Mouse (Mus musculus): ENCODE results near the gene Sigmar1. TPM values are rescaled to one million over a fixed set of nuclear protein-coding genes. Genes with fewer than 3 reads are reported as not detected.
"Not testable (repeated sequence)": the region's sequence is repeated elsewhere in the genome, so short reads cannot be mapped to it uniquely, and the experiment has no call there.

Sigmar1 gene
- polyA plus RNA-seq, 1 experiment from 2014 or later: 65.7 TPM

GRCm38 (mm10) chr4:41762688-41763114, 6.7 kb upstream of the Sigmar1 start:
- not testable (repeated sequence) for H3K36me3 ChIP-seq (replicated peaks); H3K9me3 ChIP-seq; H3K4me3 ChIP-seq; H3K27me3 ChIP-seq (replicated peaks); H3K9ac ChIP-seq; H3K4me2 ChIP-seq; ATAC-seq (replicated peaks)
- 39% methylated on average over 8 of the region's 8 CpGs for WGBS
- Histone ChIP-seq H3K27ac (peak overlapping the region; percentile 30; the same call in 1 of the 2 replicates), H3K4me1 (peaks cover 25% of the 10 kb centered on the region)

DNA sequence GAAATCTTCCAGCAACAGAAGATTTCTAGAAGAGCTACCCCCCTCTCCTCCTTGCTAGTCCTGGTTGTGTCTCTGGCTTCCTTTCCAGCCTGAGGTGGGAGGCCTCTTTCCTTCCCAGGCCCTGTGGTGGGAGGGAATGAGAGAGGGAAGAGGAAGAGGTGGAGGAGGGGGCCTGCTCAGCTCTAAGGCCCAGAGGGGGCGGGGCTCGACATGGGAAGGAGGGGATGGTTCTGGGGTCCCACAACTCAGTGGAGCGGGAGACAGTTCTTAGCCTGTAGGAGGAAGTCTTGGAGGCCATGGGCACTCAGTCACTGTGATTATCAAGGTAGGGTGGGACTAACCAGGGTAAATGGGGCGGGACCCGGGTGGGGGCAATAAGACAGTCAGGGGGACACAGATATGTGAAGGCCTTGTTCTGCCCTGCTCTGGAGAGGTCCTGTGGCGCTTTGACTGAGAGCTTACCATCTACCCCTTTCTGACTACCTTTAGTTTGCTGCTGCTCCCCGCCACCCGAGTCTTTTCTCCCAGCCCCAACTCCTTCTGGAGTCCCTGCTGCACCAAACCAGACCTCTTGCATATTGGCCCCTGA, 6.2 kb upstream of the Sigmar1 start:
- no peak overlapping the region for H3K4me2 ChIP-seq
- H3K9me3 ChIP-seq: no peaks in the 10 kb centered on the region
- no peaks in the 10 kb centered on the region for H3K27me3 ChIP-seq (replicated peaks)
- H3K27ac ChIP-seq: peak overlapping the region; percentile 30; the same call in 1 of the 2 replicates
- ATAC-seq (replicated peaks): peak; percentile 35; the same call in 1 of the 2 replicates
- H3K4me3 ChIP-seq: no peak overlapping the region
- no peak overlapping the region; the same call in 1 of the 2 replicates for H3K9ac ChIP-seq
- WGBS: 38% methylated on average over 8 of the region's 8 CpGs
- H3K36me3 ChIP-seq (replicated peaks): no peaks in the 10 kb centered on the region
- peaks cover 25% of the 10 kb centered on the region for H3K4me1 ChIP-seq

GRCm38 (mm10) chr4:41761680-41762079, 5.7 kb upstream of the Sigmar1 start:
- Histone ChIP-seq H3K4me1 (peaks cover 25% of the 10 kb centered on the region), H3K4me2 (no peak overlapping the region), H3K36me3 (replicated peaks) (no peaks in the 10 kb centered on the region), H3K4me3 (no peak overlapping the region), H3K9ac (no peak overlapping the region), H3K27me3 (replicated peaks) (no peaks in the 10 kb centered on the region), H3K27ac (peak overlapping the region; percentile 30; the same call in 1 of the 2 replicates), H3K9me3 (no peaks in the 10 kb centered on the region)
- no peak for ATAC-seq (replicated peaks)

DNA sequence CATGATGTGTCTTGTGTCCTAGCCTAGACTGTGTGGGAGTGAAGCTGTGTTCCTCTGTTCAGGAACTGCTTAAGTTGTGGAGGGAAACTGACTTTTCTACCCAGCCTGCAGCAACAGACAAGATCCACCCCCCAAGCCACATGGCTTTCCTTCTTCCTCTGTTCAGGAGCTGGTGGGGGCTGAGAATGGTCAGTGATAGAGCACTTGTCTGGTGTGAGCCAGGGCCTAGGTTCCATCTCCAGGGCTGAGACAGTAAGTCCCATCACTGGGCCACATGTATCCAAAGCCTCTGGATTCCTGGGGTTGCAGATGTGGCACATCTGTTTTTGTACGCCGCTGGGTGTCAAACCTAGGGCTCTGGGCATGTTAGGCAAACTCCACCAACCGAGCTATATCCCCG, 5.0 kb upstream of the Sigmar1 start:
- peak overlapping the region; percentile 48; the same call in 1 of the 2 replicates for H3K9ac ChIP-seq
- H3K27me3 ChIP-seq (replicated peaks): no peaks in the 10 kb centered on the region
- 89% methylated on average over 4 of the region's 4 CpGs for WGBS
- peak overlapping the region; percentile 30; the same call in 1 of the 2 replicates for H3K27ac ChIP-seq
- no peaks in the 10 kb centered on the region for H3K9me3 ChIP-seq
- H3K36me3 ChIP-seq (replicated peaks): no peaks in the 10 kb centered on the region
- peaks cover 31% of the 10 kb centered on the region for H3K4me1 ChIP-seq
- H3K4me3 ChIP-seq: peak overlapping the region; percentile 36
- peak overlapping the region; percentile 56 for H3K4me2 ChIP-seq
- no peak for ATAC-seq (replicated peaks)

GRCm38 (mm10) chr4:41760288-41760721, 4.3 kb upstream of the Sigmar1 start:
- Histone ChIP-seq H3K9ac (peak overlapping the region; percentile 48), H3K4me1 (peaks cover 31% of the 10 kb centered on the region), H3K27me3 (replicated peaks) (no peaks in the 10 kb centered on the region), H3K4me3 (peak overlapping the region; percentile 36), H3K27ac (peak overlapping the region; percentile 30; the same call in 1 of the 2 replicates), H3K36me3 (replicated peaks) (no peaks in the 10 kb centered on the region), H3K9me3 (no peaks in the 10 kb centered on the region), H3K4me2 (peak overlapping the region; percentile 56)
- under 1% methylated on average over 15 of the region's 15 CpGs for WGBS
- peak; percentile 64 for ATAC-seq (replicated peaks)

DNA sequence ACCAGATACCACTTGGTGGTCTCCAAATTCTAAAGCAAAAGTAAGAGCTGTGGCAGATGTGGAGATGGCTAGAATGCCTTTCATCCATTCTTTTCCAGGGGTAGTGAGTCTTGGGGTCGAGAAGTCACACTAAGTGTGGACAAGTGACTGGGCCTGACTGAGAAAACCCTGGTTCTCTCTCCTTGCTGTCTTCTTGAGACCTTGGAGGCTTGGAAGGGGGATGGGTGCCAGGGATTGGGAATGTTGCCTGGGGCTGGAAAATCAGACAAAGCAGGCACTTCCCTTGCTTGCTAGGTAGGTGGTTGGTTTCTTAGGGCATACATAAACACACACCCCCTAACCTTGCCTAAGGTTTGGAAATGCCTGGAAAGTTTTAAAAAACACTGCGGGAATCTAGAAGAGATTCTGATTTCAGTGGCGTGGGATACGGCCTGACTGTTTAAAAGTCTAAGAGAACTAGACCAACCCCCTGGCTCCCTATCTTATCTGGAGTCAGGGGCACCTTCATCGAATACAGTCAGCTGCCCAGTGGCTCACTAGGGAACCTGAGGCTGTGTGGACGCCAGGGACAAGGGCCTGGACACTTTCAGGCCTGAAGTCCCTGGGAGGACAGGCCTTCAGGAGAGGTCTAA, 3.8 kb upstream of the Sigmar1 start:
- ATAC-seq (replicated peaks): no peak
- H3K27me3 ChIP-seq (replicated peaks): no peaks in the 10 kb centered on the region
- peaks cover 35% of the 10 kb centered on the region for H3K4me1 ChIP-seq
- H3K36me3 ChIP-seq (replicated peaks): no peaks in the 10 kb centered on the region
- peak overlapping the region; percentile 48; the same call in 1 of the 2 replicates for H3K9ac ChIP-seq
- peak overlapping the region; percentile 36; the same call in 1 of the 2 replicates for H3K4me3 ChIP-seq
- WGBS: 41% methylated on average over 6 of the region's 6 CpGs
- H3K4me2 ChIP-seq: peak overlapping the region; percentile 56
- H3K27ac ChIP-seq: no peak overlapping the region
- H3K9me3 ChIP-seq: no peaks in the 10 kb centered on the region

DNA sequence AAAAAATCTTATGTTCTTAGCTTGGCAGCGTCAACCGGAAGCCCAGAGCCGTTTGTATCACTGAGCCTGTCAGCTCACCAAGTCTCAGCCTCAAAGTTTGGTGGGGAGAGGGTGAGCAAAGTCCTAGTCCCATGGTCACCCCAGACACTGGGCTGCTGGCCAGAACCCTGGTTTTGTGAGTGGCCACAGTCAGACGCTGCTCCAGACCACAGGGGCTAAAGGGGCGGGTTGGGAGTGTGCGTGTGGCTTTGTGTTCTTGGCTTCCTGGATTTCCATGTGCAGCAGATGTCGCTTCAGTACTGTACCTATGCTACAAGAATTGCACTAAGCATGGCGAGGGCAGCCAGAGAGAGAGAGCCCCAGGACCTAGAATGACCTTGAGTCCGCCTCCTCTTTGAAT, 3.2 kb upstream of the Sigmar1 start:
- Histone ChIP-seq H3K36me3 (replicated peaks) (no peaks in the 10 kb centered on the region), H3K4me3 (no peak overlapping the region), H3K27ac (no peak overlapping the region), H3K4me1 (peaks cover 37% of the 10 kb centered on the region), H3K27me3 (replicated peaks) (no peaks in the 10 kb centered on the region), H3K9ac (no peak overlapping the region), H3K9me3 (no peaks in the 10 kb centered on the region), H3K4me2 (no peak overlapping the region)
- 87% methylated on average over 9 of the region's 9 CpGs for WGBS
- no peak for ATAC-seq (replicated peaks)

DNA sequence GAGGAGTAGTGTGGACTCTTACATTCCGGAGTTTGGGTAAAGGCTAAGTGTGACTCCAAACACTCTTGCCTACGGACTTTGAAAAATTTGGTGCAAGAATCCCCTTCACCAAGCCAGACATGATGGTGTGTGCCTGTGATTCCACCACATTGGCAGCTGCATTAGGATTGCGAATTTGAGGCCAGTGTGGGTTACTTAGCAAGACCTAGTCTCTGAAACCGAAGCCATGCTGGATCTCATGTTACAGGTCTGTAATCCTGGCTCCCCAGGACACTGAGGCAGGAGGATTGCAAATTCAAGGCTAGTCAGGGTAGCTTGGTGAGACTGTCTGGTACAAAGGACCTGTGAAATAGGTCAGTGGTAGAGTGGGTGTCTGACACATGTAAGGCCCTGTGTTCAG, 2.7 kb upstream of the Sigmar1 start:
- peaks cover 37% of the 10 kb centered on the region for H3K4me1 ChIP-seq
- H3K9ac ChIP-seq: no peak overlapping the region
- WGBS: 90% methylated on average over 4 of the region's 4 CpGs

GRCm38 (mm10) chr4:41758021-41758420, 2.1 kb upstream of the Sigmar1 start:
- Histone ChIP-seq H3K27me3 (replicated peaks) (no peaks in the 10 kb centered on the region), H3K4me2 (no peak overlapping the region), H3K9ac (no peak overlapping the region), H3K4me3 (no peak overlapping the region), H3K27ac (no peak overlapping the region), H3K9me3 (no peaks in the 10 kb centered on the region), H3K36me3 (replicated peaks) (no peaks in the 10 kb centered on the region), H3K4me1 (peaks cover 37% of the 10 kb centered on the region)
- WGBS: 85% methylated on average over 11 of the region's 11 CpGs
- no peak for ATAC-seq (replicated peaks)

More for the DNA sequence above, 2.7 kb upstream of the Sigmar1 start:
- no peaks in the 10 kb centered on the region for H3K27me3 ChIP-seq (replicated peaks)
- H3K36me3 ChIP-seq (replicated peaks): no peaks in the 10 kb centered on the region
- H3K4me3 ChIP-seq: no peak overlapping the region
- no peak overlapping the region for H3K4me2 ChIP-seq
- no peak for ATAC-seq (replicated peaks)
- no peaks in the 10 kb centered on the region for H3K9me3 ChIP-seq
- H3K27ac ChIP-seq: no peak overlapping the region

GRCm38 (mm10) chr4:41757321-41757720, 1.4 kb upstream of the Sigmar1 start:
- no peak for ATAC-seq (replicated peaks)
- no peak overlapping the region for H3K9ac ChIP-seq
- no peak overlapping the region for H3K4me2 ChIP-seq
- H3K36me3 ChIP-seq (replicated peaks): no peaks in the 10 kb centered on the region
- H3K4me1 ChIP-seq: peaks cover 32% of the 10 kb centered on the region
- WGBS: 94% methylated on average over 13 of the region's 13 CpGs
- no peak overlapping the region for H3K27ac ChIP-seq
- H3K27me3 ChIP-seq (replicated peaks): no peaks in the 10 kb centered on the region
- no peak overlapping the region for H3K4me3 ChIP-seq
- H3K9me3 ChIP-seq: no peaks in the 10 kb centered on the region

DNA sequence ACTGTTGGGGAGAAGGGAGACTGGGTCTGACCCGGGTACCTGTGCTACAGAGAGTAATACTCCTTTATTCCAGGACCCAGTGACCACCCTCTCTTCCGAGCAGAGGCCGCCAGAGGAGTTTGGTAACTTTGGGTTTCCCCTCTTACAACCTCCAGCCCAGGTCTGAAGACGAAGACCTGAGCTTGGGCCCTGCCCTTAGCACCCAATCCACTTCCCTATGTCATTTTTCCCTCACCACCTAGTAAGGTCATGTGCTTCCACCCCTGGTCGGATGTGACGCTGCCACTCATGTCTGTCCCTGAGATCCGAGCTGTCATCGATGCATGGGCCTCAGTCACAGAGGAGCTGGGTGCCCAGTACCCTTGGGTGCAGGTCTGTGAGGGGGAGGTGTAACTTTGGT, 483 bp upstream of the Sigmar1 start:
- Histone ChIP-seq H3K9me3 (no peaks in the 10 kb centered on the region), H3K4me2 (peak overlapping the region; percentile 80), H3K4me3 (peak overlapping the region; percentile 59), H3K36me3 (replicated peaks) (no peaks in the 10 kb centered on the region), H3K4me1 (peaks cover 24% of the 10 kb centered on the region), H3K27ac (no peak overlapping the region), H3K9ac (peak overlapping the region; percentile 66), H3K27me3 (replicated peaks) (peaks cover 3% of the 10 kb centered on the region; the same call in 1 of the 2 replicates)
- ATAC-seq (replicated peaks): peak; percentile 4; the same call in 1 of the 2 replicates
- 78% methylated on average over 8 of the region's 8 CpGs for WGBS

DNA sequence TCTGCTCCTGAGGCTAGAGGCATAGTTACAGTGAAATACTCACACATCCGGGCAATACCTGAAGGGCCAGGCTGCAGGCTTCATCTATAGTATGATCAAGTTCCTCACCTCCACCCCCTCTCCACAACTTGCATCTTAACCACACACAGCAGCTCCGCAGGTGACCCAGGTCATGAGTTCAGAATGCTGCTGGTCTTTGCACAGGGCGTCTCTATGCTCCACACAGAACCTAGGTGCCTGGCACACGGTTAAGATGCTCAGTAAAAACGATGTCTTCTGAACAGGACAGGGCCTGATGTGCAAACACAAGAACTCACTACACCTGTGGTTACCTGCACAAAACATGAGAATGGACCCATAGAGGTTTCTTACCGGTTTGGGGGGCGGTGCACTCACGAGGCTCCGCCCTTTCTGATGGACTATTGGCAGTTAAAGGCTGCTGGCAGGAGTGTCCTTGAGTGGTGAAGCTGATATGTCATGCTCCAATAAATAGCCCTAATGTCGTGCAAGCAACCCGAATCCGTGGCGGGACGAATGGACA, 1.1 kb downstream of the Sigmar1 start, which contains the start of gene Galt:
Galt (plus strand) TSS at position 432 of the 541 bp plus-strand sequence.
- H3K27me3 ChIP-seq (replicated peaks): peaks cover 3% of the 10 kb centered on the region; the same call in 1 of the 2 replicates
- H3K9me3 ChIP-seq: no peaks in the 10 kb centered on the region
- peak within 1 kb of the TSS; percentile 78 for H3K27ac ChIP-seq
- H3K9ac ChIP-seq: peak within 1 kb of the TSS; percentile 66
- ATAC-seq (replicated peaks): peak; percentile 79
- H3K4me1 ChIP-seq: peaks cover 12% of the 10 kb centered on the region
- H3K4me3 ChIP-seq: peak within 1 kb of the TSS; percentile 59
- H3K36me3 ChIP-seq (replicated peaks): no peaks in the 10 kb centered on the region
- 14% methylated on average over 14 of the region's 14 CpGs for WGBS
- H3K4me2 ChIP-seq: peak within 1 kb of the TSS; percentile 80

All from midbrain, embryonic 15.5 days (tissue).